Mouse (Mus musculus) spleen, adult 12 weeks (tissue): Measurements from ENCODE around the gene Prickle1.

ENCODE experiments used
- DNase-seq: peaks from one replicate; pipeline ENCODE4 v3.0.0; 2022; ENCODE audit warnings: low spot score

Gene Prickle1

DNA sequence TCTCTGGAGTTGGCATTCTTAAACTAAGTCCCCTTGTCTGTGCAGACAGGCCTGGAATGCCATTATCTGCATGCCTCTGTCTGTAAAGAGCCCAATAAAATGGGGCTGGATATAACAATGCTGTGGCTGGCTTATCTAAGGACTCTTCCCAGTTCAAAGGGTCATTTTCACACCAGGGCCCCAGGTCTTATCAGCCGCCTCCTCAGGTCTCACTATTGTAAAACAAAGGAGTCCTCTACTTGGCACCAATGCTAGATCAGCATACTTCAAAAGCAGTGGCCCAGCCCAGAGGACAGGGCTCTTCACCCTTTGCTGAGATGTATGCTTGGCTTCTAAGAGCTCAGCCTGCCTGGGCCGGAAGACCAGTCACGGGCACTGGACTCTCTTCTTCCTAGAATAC, 56.3 kb downstream of the Prickle1 start:
- DNase-seq, result no peak

DNA sequence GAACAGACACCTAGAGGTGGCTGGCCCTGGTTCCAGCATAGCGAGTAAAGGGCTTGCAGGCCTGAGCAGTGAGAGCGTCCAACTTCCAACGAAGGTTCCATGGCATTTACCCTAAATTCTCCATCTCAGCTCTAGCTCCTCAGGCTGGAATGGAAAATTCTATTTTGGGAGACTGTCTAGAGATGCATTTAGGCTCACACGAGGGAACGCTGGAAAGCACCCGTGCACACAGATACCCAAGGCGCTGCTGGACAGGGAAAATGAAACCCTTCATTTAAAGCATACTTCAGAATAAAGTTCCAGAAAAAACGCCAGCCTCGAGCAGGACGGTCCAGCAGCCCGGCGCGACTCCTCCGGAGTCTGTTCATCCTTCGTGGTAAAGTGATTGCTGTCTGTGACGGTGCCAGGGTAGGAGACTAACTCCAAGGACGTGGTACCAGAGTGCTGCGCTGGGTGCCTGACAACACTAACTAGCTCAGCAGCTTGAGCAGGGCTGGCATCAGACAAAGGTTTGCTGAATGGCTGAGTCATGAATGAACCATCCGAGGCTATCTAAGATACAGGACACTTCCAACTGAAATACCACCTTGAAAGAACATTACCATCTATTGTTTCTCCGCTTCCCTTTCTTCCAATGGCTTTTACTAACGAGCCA, 57.0 kb downstream of the Prickle1 start:
- no peak for DNase-seq

DNA sequence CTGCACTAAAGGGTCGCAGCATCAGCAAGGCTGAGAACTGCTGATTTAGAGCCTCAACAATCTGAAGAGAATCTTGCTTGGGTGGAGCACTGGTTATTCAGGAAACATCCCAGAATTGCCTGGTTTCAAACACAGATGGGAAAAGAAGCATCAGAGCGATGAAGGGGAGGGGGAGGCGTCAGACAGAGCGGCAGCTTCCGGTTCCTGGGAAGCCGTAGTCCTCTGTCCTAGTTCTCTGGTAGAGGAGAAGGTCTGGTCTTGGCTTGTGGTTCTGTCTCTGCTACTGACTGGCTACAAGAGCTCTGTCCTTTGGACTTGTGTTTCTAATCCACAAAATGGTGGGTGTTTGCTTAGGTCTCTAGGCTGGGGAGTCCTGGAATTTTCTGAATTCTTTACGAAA, 57.9 kb downstream of the Prickle1 start:
- no peak for DNase-seq

DNA sequence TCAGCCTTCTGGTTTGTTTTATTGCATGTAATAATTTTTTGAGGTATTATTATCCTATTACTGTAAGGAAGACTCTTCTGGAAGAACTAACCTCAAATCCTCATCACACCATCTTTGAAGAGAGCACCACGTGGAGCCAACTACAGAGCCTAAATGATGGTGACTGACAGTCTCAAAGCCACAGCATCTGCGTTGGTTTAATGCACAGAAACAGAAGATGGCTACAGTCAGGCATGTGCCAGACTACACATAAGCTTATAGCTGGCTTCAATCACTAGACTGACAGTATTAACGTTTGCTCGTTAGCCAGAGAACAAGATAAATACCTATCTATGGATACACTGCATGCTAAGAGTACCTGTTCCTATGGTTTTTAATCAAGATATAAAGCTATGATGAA, 59.5 kb downstream of the Prickle1 start:
- no peak for DNase-seq

DNA sequence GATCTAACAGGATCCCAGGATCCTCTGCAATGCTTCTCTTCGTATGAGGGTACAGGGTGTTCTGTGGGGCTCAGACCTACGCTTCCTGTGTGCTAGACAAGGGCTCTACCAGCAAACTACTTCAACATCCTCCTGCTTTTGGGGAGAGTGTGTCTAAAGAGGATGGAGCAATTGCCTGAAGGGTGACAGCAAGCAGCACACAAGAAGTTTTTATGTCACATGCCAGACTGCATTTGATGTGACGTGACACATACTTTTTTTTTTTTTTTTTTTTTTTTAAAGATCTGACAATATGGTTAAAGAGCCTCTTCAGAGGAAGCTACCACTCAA, 65.0 kb downstream of the Prickle1 start:
- DNase-seq, result no peak

DNA sequence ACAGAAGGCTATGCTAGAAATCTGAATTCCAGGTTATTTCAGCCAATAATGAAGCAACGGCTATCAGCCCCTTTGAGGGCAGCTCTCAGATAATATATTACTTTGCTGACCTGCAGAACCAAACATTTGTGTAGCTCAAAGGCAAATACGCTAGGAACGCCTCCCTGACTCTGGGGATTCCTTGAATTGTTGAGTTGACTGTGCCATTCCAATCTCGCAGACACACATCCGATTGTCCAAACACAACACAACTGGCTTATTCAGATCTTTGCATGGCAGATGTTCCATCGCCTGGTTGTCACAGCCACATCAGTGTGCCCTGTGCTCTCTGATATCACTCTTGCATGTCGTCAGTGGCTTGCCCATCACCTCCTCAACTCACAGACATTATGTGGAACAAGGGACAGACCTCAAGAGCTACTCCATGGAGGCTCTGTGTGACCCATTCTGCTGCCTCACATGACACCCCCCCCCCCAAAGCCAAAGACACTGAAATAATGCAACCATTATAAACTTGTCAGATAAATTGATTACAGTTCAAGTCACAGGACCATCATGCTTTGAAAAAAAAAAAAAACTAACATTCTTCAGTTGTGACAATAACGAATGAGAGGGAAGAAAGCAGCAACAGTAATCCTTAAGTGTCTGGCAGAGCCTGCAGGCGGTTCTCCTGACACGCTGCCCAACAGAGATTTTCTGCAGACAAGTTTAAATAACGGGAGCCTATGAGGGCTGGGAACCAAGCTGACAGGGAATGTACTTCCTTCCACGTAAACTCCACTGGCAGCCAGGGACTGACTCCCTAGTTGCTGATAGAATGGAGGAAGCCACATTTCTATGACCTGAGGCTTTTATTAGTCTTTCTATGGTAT, 65.6 kb downstream of the Prickle1 start:
- no peak for DNase-seq

DNA sequence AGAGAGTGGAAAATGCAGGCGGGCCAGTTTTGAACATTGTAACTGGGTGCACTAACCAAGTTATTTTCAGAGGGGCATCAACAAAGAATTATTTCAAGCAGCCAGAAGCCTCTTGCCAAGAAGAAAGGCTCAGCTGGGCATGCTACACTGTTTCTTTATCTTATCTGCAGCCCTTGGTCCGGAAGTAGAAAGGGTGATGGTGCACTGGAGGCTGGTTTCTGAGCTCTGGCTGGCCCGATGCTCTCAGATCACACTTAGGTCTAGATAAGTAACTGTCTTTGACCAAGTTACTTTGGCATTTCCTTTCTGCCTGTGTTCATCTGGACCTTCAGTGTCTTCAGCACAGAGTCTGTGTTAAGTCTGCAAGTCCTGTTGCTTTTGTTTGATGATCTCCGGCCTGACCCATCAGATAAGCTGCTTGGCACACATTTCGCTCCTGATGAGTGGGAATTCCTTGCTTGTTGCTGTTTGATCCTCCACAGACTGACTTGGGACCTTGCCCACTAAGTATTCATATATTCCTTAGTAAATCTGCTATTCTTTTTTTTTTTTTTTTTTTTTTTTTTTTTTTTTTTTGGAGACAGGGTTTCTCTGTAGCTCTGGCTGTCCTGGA, 70.3 kb downstream of the Prickle1 start:
- no peak for DNase-seq

DNA sequence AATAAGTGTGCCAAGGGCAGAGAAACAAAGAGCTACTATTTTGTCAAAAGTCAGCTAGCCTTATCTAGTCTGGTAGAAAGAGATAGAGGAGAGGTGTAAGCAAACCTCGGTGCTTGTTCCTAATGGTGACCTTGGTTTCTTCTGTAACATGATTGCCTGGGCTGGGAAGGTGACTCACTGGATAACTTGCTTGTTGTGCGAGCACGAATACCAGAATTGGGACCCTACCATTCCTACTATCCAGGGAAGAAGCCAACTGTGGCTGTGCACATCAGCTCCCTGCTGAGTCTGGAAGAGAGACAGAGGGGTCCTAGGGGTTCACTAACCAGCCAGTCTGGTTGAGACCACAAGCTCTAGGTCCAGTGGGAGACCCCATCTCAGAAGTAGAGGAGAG, 73.9 kb downstream of the Prickle1 start:
- DNase-seq, result no peak

DNA sequence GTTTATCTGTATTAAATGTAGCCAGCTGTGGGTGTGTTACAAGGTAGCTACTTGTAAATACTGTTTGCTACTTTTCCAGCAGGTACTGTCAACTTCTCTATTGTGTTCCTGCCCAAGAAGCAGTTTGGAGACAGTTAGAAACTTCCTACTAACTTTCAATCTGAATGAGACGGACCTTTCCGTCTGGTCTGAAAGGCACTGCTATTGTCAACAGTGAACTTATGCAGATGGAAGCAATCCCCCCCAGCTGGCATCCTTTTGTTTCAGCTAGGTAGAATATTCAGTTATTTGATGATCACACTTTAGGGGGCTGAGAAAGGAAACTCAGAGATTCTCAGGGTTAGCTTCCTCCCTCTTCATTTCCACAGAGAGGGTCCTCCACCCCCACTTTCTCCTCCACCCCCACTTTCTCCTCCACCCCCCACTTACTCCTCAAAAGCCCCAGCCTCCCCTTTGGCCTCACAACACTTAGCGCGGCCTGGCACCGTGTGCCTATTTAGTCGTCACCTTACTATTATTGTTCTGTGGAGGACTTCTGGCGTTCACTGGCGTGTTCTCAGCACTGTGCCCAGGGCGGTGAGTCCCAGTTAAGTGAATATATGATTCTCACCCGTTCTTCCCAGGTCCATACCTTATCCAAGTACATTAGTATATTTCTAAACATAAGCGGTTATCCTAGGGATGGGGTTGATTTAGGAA, 74.5 kb downstream of the Prickle1 start:
- DNase-seq, result no peak

DNA sequence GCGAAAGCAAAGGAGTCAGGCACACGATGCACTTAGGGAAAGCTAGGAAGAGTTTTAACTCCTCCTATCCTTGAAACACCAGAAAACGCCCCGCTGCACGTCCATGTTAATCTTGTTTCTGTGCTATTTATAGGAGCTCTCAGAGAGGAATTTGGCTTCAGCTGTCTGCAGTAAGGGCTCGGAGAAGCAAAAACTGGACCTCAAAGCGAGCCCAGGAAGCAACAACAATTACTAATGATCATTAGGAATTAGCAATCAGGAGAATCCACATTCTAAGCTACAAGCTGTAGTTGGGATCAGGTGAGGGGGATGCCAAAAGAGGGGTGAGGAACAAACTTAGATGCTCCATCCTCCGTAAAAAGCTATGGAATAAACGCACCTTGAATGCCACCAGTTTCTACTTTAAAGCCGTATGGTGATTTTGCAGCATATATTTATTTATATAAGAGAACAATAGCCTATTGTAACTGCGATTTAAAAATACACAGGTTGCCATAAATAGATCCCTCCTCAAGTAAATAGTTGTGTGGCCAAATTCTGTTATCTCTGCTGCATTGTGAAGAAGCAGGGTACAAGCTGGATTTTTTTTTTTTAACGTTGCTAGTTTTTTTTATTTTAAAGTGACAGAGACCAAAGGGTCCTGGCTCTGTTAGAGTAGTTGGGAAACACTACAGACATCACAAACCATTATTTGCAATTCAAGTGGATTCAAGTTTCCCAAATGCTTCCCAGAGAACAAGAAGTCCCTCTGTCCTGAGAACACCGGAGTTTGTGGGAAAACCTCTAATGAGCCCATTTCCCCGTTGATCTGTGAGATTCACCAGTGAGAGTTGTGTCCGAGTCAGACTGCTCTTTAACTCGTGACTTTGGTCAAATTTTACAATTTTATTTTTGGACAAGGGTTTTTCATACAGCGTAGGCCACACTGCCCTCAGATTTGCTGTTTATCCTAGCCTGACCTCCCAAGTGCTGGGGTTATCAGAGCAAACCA, 75.6 kb downstream of the Prickle1 start:
- no peak for DNase-seq

DNA sequence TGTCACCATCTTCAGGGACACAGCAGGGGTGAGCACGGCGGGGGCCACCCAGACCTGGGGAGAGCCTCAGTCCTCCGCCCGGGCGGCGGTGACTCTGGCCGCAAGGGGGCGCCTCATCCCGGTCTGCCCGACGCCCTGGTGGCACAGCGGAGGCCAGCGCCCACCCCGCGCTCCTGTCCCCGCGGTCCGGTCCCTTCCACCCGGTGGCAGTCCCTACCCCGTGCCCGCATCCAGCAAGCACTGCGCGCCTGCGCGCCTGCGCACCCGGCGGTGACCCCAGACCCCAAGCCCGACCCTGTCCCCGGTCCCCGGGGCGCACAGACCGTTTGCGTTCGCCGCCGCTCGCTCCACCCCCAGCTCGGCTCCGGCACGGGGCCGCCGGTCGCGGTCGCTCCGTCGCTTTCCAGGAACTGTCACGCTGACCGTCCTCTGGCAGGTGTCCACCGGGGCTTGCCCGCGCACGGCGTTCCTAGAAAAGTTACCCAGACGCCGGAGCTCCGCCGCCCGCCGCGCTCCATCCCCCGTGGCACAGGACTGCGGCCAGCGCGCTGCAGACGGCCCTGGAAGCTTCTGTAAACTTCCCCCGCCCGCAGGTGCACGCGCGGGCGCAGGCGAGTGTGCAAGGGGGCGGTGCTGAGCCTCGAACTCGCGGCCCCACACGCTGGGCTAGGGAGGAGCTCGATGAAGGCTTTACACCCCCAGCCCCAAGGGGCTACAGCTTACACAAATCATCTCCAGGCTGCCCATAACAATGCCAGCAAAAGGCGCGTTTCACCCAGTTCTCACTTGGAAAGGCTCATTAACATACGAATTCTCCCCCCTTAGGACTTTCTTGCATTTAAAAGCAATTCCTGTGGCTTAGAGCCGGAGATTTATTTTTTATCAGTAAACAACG, 76.5 kb downstream of the Prickle1 start:
- peak; percentile 64 for DNase-seq

DNA sequence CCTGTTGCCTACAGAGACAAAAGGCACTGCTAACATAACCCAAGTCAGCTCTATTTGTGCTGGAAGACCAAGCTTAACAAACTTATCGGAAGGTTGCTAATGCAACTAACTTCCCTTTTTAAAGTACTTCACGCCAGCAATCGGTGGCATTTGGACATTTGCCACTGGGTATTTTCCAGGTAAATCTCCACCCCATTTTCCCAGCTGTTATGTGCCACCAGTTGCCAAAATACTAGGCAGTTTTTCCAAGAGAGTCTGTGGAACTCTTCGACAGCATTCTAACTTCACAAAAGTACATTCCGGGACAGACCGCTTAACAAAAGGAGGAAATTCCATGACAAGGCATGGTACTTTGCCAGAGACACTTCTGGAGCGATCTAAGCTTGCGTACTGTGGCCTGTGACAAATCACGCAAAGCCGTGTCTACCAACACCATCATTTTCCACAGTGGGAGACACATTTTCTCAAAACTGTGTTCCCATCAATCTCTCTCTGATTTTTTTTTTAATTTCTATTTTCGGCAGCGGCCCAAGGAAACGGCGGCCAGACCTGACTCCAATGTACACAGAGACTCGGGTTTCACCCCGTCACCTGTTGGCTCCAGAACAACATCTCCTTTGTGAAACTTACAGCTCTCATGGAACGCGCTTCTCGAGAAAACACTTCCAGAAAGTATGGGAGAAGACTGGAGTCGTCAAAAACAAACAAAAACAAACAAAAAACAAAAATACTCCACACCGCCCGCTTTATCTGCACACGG, 77.4 kb downstream of the Prickle1 start:
- DNase-seq, result no peak

DNA sequence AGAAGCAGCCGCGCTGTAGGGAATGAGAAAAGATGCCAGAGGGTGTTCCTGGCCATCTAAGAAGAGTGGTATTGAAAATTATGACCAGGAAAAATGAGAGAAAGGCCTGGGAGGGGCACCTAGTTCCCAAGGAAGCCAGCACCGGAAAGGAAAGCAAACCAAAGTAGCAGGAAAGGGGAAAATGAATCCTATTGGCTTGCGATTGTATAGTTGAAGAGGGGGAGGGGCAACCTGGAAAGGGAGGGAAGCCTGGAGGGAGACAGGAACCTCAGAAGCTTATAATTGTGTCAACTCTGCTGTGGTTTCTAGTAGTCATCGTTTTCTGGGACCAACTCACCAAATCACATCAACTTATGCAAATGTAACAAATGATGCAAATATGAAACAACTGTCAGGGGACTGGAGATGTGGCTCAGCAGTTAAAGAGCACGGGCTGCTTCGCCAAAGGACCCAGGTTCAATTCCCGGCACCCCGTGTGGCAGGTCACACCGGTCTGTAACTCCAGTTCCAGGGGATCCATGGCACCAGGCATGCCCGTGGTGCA, 78.6 kb downstream of the Prickle1 start:
- DNase-seq, result no peak

DNA sequence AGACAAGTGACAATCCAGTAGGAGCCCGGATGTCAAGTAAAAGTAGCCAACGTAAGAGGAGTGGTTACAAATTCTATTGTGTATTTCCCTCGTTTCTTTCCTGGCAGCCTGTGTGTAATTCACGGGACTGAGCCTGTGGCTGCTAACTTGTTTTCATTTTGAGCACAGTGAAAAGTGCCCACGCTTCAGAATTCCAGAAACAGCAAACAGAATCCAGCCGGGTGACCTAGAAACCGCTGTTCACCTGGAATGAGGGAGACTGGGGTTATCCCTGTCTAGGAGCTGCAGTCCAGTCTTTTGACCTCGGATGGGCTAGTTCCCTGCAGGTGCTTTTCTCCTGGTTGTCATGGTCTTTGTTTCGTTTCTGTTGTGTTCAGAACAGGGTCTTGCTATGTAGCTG, 80.4 kb downstream of the Prickle1 start:
- DNase-seq, result no peak

DNA sequence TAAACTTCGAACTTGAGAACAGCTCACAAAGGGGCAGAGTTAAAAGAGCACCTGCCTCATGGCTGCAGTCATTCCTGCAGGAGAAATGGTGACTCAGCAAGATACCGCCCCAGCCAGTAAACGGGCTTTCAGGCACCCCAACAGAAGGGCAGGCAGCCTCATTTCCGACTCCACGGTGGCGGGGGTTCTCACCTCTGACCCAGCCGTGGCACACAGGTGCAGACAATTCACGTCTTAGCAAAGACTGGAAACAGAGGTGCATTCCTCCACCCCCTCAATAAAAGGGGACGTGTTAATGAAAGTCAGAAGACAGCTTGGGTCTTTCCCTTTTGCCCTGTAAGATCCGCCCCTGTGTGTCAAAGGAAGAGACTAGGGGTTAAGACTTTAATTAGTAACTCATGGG, 81.8 kb downstream of the Prickle1 start:
- DNase-seq, result no peak

DNA sequence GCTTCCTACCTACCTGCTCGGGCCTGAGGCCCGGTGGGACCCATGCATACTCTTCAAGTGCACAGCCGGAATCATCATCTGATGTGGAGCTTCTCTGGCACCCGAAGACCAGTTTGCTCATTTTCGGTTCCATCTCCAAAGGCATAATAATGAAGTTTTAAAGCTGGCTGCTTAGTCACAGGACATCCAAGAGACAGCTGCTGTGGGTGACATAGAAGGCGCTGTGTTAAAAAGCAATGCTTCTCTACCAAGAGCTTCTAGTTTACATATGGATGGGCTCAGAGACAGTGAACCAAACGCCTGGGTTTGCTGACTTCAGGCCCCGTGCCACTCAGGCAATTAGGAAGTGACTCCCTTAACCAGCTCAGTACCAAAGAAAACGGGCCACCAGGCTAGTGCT, 83.3 kb downstream of the Prickle1 start:
- DNase-seq, result no peak

DNA sequence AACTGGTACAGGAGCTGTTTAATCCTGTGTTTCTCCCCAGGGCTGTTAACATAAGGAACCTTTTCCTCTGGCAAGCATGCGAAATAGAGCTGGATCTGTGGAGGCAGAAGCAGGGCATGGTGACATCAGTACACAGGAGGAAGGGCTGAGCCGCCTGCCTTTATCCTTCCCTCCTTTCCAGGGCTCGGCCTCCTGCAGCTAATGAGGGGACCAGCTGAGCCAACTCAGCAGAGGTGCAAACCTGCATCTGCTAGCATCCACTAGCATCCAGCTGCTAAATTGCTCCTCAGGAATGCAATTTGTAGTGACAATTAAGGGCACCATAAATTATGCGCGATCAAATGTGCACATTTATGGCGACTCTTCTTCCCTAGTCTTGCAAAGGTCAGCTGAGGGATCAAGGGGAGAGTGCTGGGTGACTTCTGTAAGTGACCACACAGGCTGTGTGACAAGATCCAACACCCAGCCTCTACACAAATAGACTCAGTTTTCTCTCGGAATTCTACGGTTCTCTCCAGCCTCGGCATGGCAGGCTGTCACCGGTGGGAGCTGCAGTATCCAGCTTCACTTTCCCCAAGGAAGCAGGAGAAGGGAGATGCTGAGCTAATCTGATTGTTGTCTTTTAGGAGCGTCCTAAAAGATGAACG, 84.9 kb downstream of the Prickle1 start:
- DNase-seq, result no peak

DNA sequence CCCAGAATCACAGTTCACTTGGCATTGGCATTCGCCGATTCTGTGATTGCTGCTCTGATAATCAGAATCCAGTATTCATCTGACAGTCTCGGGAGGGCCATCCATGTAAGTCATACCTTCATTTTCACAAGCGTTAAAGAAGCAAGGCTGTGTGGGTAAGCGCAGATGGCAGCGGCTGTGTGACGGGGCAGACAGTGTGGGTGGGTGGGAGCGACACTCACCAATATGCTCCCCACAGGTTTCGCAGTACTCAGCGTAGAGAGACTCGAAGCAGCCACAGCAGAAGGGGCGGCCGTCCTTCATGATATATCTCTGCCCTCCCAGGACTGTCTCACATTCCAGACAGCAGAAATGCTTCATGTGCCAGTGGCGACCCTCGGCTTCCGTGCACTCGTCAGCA, 90.9 kb downstream of the Prickle1 start:
- DNase-seq, result no peak

DNA sequence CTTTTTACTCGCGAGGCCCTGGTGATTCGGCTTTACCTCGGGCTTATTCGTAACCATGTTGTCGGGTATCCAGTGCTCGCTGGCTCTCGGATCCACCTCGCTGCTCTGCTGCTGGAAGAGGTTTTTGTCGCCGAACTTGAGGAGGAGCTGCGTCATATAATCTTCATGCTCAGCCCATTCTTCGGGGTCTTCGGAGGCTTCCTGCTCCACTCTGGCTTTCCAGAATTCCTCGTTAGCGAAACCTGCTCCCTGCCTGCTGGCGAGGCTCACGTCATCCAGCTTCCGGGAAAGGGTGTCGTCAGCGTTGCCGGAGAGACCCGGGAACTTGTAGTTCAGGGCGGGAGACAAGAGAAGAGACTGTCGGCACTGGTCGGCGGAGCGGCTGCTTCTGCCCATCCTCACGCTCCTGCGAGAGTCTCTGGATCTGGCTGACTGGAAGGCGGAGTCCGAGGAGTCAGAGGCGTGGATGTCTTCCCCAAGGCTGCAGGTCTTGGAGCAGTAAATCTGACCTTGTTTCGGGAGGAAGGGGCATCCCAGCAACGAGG, 92.4 kb downstream of the Prickle1 start:
- no peak for DNase-seq
